In the genomic region with DNA sequence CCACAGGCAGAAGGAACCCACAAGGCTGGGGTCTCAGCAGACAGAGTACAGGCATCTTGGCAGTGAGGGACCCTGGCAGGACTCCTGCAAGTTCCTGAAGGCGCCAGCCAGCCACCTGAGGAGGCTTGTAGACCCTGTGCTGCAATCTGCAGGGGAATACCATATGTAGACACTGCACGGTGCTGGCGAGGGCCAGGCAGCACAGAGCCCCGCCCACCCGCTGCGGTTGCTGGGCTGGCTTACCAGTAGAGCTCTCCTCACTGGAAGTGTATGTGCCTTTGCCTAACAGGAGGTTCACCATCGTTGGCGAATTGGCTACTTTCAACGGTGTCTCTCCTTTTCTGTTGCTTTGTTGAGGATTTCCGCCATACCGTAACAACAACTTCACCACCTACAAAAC, we compare ENCODE assay signal across 21 mouse cellular contexts. TPM values are rescaled to one million over a fixed set of nuclear protein-coding genes. Genes with fewer than 3 reads are reported as not detected.
"Had no signal": no experiment of that assay in that cellular context is flagged by ENCODE, and none has a peak within 500 bp of the region (broad histone marks: within the 10 kb centered on the region; RNA-seq: fewer than 3 reads in every experiment).

No protein-coding gene starts in this region.

- H3K4me3 ChIP-seq: liver, embryonic 15.5 days; lung, embryonic 15.5 days; megakaryocyte, embryonic 14.5 days; midbrain, embryonic 13.5 days; neural tube, embryonic 12.5 days; stomach, embryonic 15.5 days had no signal

- ATAC-seq: liver, postnatal 0 days; lung, postnatal 0 days; midbrain, embryonic 13.5 days had no signal

- H3K4me2 ChIP-seq: liver, embryonic 15.5 days; lung, embryonic 15.5 days; midbrain, embryonic 11.5 days; midbrain, embryonic 13.5 days; neural tube, embryonic 12.5 days; stomach, embryonic 15.5 days had no signal

- H3K9me3 ChIP-seq: liver, embryonic 15.5 days; lung, embryonic 15.5 days; megakaryocyte, embryonic 14.5 days; midbrain, embryonic 13.5 days; neural tube, embryonic 12.5 days; stomach, embryonic 15.5 days had no signal

- DNase-seq: liver, postnatal 0 days; lung, adult 2 months; lung, postnatal 14 days; lung, postnatal 36 days; right cerebral cortex, postnatal 14 days; thymus, adult 2 months; thymus, postnatal 25 days; thymus, postnatal 4 days had no signal

- H3K27ac ChIP-seq: liver, embryonic 15.5 days; lung, embryonic 15.5 days; macrophage; midbrain, embryonic 13.5 days; neural tube, embryonic 12.5 days; stomach, embryonic 15.5 days had no signal

- H3K9ac ChIP-seq: liver, embryonic 15.5 days; liver, postnatal 0 days; lung, embryonic 15.5 days; midbrain, embryonic 13.5 days; neural tube, embryonic 12.5 days; stomach, embryonic 15.5 days had no signal

- H3K4me1 ChIP-seq: lung, embryonic 15.5 days; midbrain, embryonic 13.5 days; neural tube, embryonic 12.5 days; stomach, embryonic 15.5 days had no signal

- H3K27me3 ChIP-seq: liver, embryonic 15.5 days; lung, embryonic 15.5 days; megakaryocyte, embryonic 14.5 days; midbrain, embryonic 13.5 days; neural tube, embryonic 12.5 days; stomach, embryonic 15.5 days had no signal

RNA-seq across cellular contexts. Expression of a gene that starts 48.6 kb away (rescaled TPM):
- total RNA-seq: megakaryocyte progenitor cell, adult 5-6 weeks; monocyte, adult 5-6 weeks; neutrophil, adult 5-6 weeks had no signal
- polyA plus RNA-seq: liver, postnatal 0 days; macrophage; spleen, adult 2 months had no signal
